8 mouse cellular contexts compared by ENCODE assay signal in the genomic region with DNA sequence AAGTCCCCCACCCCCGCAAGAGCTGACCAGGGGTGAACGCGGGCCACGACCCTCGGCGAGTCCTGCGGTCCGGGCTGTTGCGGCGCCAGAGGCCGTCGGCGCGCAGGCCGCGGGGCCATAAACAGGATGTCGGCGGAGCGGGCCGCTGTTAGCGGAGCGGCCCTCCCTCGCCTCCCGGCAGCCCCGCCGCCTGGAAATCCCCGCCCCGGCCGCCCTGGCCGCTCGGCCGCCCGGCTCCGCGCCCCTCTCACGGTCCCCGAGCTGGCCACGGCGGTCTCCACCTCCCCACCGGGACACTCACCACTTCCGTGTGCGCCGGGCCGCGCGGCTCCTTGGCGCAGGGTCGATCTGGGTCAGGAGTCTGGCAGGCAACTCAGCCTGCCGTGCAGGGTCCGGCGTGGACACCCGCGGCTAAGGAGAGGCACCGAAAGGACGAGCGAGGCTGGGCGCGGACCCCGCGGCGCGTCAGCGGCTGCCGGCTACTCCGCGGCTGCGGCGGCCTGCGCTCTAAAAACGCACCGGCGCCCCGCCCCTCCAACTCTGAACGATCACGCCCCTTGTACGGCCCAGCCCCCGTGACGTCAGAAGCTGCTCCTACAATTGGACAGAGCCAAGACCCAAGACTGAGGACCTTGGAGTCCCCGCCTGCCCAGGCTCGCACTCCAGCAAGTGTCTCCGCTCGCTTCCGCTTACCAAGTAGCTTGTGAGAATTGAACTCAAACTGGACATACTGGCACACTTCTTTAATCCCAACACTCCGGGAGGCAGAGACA. TPM values are rescaled to one million over a fixed set of nuclear protein-coding genes. Genes with fewer than 3 reads are reported as not detected.
DNase-seq lines count a peak whose midpoint lies in the region; ATAC-seq lines count a peak whose summit lies in the region.

Jak1 (minus strand) TSS at position 542 of the 773 bp plus-strand sequence.

- H3K9me3 ChIP-seq in lung, embryonic 16.5 days (ENCODE audit: control insufficient read depth, low read length) = no peaks in the 10 kb centered on the region

- no peaks in the 10 kb centered on the region for H3K36me3 ChIP-seq in lung, embryonic 16.5 days (ENCODE audit: control insufficient read depth, insufficient read depth, low read length)

- DNase-seq in MEL-GATA-1-ER (ENCODE audit: extremely low read depth, low read depth) = peak; percentile 91
- peak; percentile 96 for DNase-seq in cerebellum, adult 8-10 months
- peak; percentile 95 for DNase-seq in forelimb bud, embryonic 11.5 days (ENCODE audit: low read depth, low spot score)
- DNase-seq in layer of hippocampus, adult 9-10 months (ENCODE audit: low spot score) = peak; percentile 89
- peak; percentile 91 for DNase-seq in ovary, postnatal 10 days (ENCODE audit: low spot score)
- peak; percentile 93 to 94 for DNase-seq in thymus, postnatal 10 days (ENCODE audit: low spot score in 2 of 2)

- peak within 1 kb of the TSS; percentile 97 for H3K4me3 ChIP-seq in lung, embryonic 16.5 days (ENCODE audit: low read length)

- peak within 1 kb of the TSS; percentile 88 for H3K4me2 ChIP-seq in lung, embryonic 16.5 days (ENCODE audit: low read depth, low read length)

- peak; percentile 97 to 98 for ATAC-seq in hematopoietic stem cell, adult 5-6 weeks (replicated peaks in 1 of 2; ENCODE audit: insufficient read depth in 1 of 2, low FRiP score in 2 of 2, low TSS enrichment in 1 of 2, low read depth in 1 of 2, poor library complexity in 2 of 2, severe bottlenecking in 2 of 2)
- peak; percentile 99 for ATAC-seq in lung, embryonic 16.5 days (ENCODE audit: low read depth)

- peak within 1 kb of the TSS; percentile 99 for H3K9ac ChIP-seq in lung, embryonic 16.5 days (ENCODE audit: low read length)

- under 1% methylated on average over 68 of the region's 84 CpGs for WGBS in lung, embryonic 16.5 days

- peak within 1 kb of the TSS; percentile 93 for H3K27ac ChIP-seq in lung, embryonic 16.5 days (ENCODE audit: low read length)

- H3K4me1 ChIP-seq in lung, embryonic 16.5 days (replicated peaks; ENCODE audit: control insufficient read depth, insufficient read depth, low read length) = peaks cover 6% of the 10 kb centered on the region; the same call in 1 of the 2 replicates

- no peaks in the 10 kb centered on the region for H3K27me3 ChIP-seq in lung, embryonic 16.5 days (ENCODE audit: control insufficient read depth, insufficient read depth, low read depth, low read length)

RNA-seq across cellular contexts. Expression of gene Jak1, which starts in this region (rescaled TPM):
- 116 and 146 TPM in 2 replicates for total RNA-seq in hematopoietic stem cell, adult 5-6 weeks (2017)
- 76.9 and 81.7 TPM in 2 replicates for polyA plus RNA-seq in lung, embryonic 16.5 days (2015; fragmentation: Nextera tagmentation; extraction: Ambion mirVana)

Comparison
In these comparisons a context has a peak if more than half of its experiments do, and no peak if none do; other contexts are left out.
1. Peak in every context shown above with its lines: DNase-seq, ATAC-seq, H3K4me3 ChIP-seq and H3K27ac ChIP-seq.